Mouse (Mus musculus) intestine, postnatal 0 days (tissue): ENCODE measurements around the gene St3gal4. TPM values are rescaled to one million over a fixed set of nuclear protein-coding genes. Genes with fewer than 3 reads are reported as not detected.
A peak's percentile ranks its signal among the peaks of the same experiment; 100 is the strongest.

Experiments used
- ATAC-seq: fragments of 200-750 bp; cut with Nextera tagmentation; 2 replicates; pipeline ENCODE4 v1.8.0; 2017; ENCODE audit warnings: mild to moderate bottlenecking, moderate TSS enrichment, moderate library complexity
- H3K27ac ChIP-seq: fragments of 300-500 bp; sonication (generic); 2 replicates; pipeline ENCODE4 v1.5.1; 2014; ENCODE audit warnings: mild to moderate bottlenecking, low read depth, low read length, moderate library complexity
- H3K27me3 ChIP-seq: fragments of 300-500 bp; sonication (generic); replicated peaks from 2 replicates; pipeline ENCODE4 v1.6.1; 2014; ENCODE audit warnings: low read length, mixed read lengths; ENCODE audit not compliant: control insufficient read depth, insufficient read depth
- H3K36me3 ChIP-seq: fragments of 300-500 bp; sonication (generic); 2 replicates; pipeline ENCODE4 v1.6.1; 2014; ENCODE audit warnings: mild to moderate bottlenecking, moderate library complexity; ENCODE audit not compliant: control insufficient read depth, insufficient read depth
- H3K4me1 ChIP-seq: fragments of 300-500 bp; sonication (generic); replicated peaks from 2 replicates; pipeline ENCODE4 v1.6.1; 2014; ENCODE audit warnings: antibody characterized with exemption, low read length, mixed read lengths; ENCODE audit not compliant: control insufficient read depth, insufficient read depth
- H3K4me2 ChIP-seq: fragments of 300-500 bp; sonication (generic); replicated peaks from 2 replicates; pipeline ENCODE4 v1.6.1; 2014; ENCODE audit warnings: low read depth, mild to moderate bottlenecking, moderate library complexity
- H3K4me3 ChIP-seq: fragments of 300-500 bp; sonication (generic); 2 replicates; pipeline ENCODE4 v1.5.1; 2014; ENCODE audit warnings: low read depth, low read length
- H3K9ac ChIP-seq: fragments of 300-500 bp; sonication (generic); 2 replicates; pipeline ENCODE4 v1.6.1; 2014; ENCODE audit warnings: mild to moderate bottlenecking, low read depth, low read length
- H3K9me3 ChIP-seq: fragments of 300-500 bp; sonication (generic); 2 replicates; pipeline ENCODE4 v1.6.1; 2016; ENCODE audit warnings: mixed run types; ENCODE audit not compliant: control insufficient read depth
- CTCF ChIP-seq: sonication (generic); IDR thresholded peaks from 2 replicates; pipeline ENCODE4 v1.5.1; 2016; ENCODE audit warnings: low read depth, mild to moderate bottlenecking, control low read depth, antibody characterized with exemption, moderate library complexity
- WGBS: fragments of 180-500 bp; shearing (Covaris S2); extraction: QIAGEN DNeasy Blood & Tissue Kit; methylation state at CpG from one replicate; pipeline ENCODE4 v1.1.7; 2014; 5-methylcytosine and 5-hydroxymethylcytosine counted together
- polyA plus RNA-seq: library from polyadenylated mRNA; unstranded; fragments of >200 nt; fragmentation: Nextera tagmentation; extraction: Ambion mirVana; gene quantifications from 2 replicates; pipeline ENCODE4 v1.2.1, GENCODE M21; 2015

Gene St3gal4
- polyA plus RNA-seq, 1 experiment from 2014 or later: 242 TPM

- peak overlapping the region; percentile 90 for H3K27ac ChIP-seq
- 26% methylated on average over 2 of the region's 2 CpGs for WGBS
These were observed 13.6 kb downstream of the St3gal4 start for GRCm38 (mm10) chr9:35105438-35105837.

GRCm38 (mm10) chr9:35104711-35105110, 14.4 kb downstream of the St3gal4 start:
- ATAC-seq: no peak
- Histone ChIP-seq H3K4me1 (peaks cover 17% of the 10 kb centered on the region; the same call in 1 of the 2 replicates), H3K9ac (no peak overlapping the region), H3K9me3 (no peaks in the 10 kb centered on the region), H3K27me3 (no peaks in the 10 kb centered on the region), H3K4me2 (no peak overlapping the region), H3K27ac (peak overlapping the region; percentile 90), H3K4me3 (no peak overlapping the region), H3K36me3 (peaks cover 5% of the 10 kb centered on the region; the same call in 1 of the 2 replicates)
- TF ChIP-seq CTCF: no peak
- WGBS: 67% methylated on average over 4 of the region's 4 CpGs

More at GRCm38 (mm10) chr9:35105438-35105837, 13.6 kb downstream of the St3gal4 start:
- H3K27me3 ChIP-seq: no peaks in the 10 kb centered on the region
- no peak overlapping the region for H3K9ac ChIP-seq
- H3K36me3 ChIP-seq: peaks cover 5% of the 10 kb centered on the region; the same call in 1 of the 2 replicates
- peak; percentile 83 for ATAC-seq
- TF ChIP-seq CTCF: no peak
- H3K4me3 ChIP-seq: no peak overlapping the region
- peak overlapping the region; percentile 17; the same call in 1 of the 2 replicates for H3K4me2 ChIP-seq
- peaks cover 14% of the 10 kb centered on the region; the same call in 1 of the 2 replicates for H3K4me1 ChIP-seq
- H3K9me3 ChIP-seq: no peaks in the 10 kb centered on the region

GRCm38 (mm10) chr9:35098762-35099161, 20.3 kb downstream of the St3gal4 start:
- TF ChIP-seq CTCF: no peak
- peak; percentile 27; the same call in 1 of the 2 replicates for ATAC-seq
- Histone ChIP-seq H3K27ac (peak overlapping the region; percentile 75), H3K9me3 (no peaks in the 10 kb centered on the region), H3K4me3 (peak overlapping the region; percentile 24), H3K9ac (0 out of 2 replicates have a peak overlapping the region, but pooled peaks have one; percentile 35), H3K36me3 (peaks cover 5% of the 10 kb centered on the region; the same call in 1 of the 2 replicates), H3K4me2 (peak overlapping the region; percentile 57), H3K4me1 (0 out of 2 replicates have a peak, but pooled peaks cover 15% of the 10 kb centered on the region), H3K27me3 (no peaks in the 10 kb centered on the region)
- WGBS: 64% methylated on average over 4 of the region's 4 CpGs

- TF ChIP-seq CTCF: no peak
- H3K9me3 ChIP-seq: no peaks in the 10 kb centered on the region
- H3K4me1 ChIP-seq: 0 out of 2 replicates have a peak, but pooled peaks cover 18% of the 10 kb centered on the region
- WGBS: 56% methylated on average over 4 of the region's 4 CpGs
- no peaks in the 10 kb centered on the region for H3K27me3 ChIP-seq
- H3K36me3 ChIP-seq: peaks cover 5% of the 10 kb centered on the region; the same call in 1 of the 2 replicates
- H3K4me3 ChIP-seq: peak overlapping the region; percentile 24
- H3K4me2 ChIP-seq: peak overlapping the region; percentile 57
- peak overlapping the region; percentile 4; the same call in 1 of the 2 replicates for H3K9ac ChIP-seq
- ATAC-seq: no peak
- H3K27ac ChIP-seq: 0 out of 2 replicates have a peak overlapping the region, but pooled peaks have one; percentile 35
These were observed 21.2 kb downstream of the St3gal4 start for GRCm38 (mm10) chr9:35097901-35098300.

GRCm38 (mm10) chr9:35095726-35096125, 23.3 kb downstream of the St3gal4 start:
- no peaks in the 10 kb centered on the region for H3K27me3 ChIP-seq
- H3K9me3 ChIP-seq: no peaks in the 10 kb centered on the region
- ATAC-seq: no peak
- H3K4me2 ChIP-seq: peak overlapping the region; percentile 57
- 0 out of 2 replicates have a peak, but pooled peaks cover 18% of the 10 kb centered on the region for H3K4me1 ChIP-seq
- no peak for TF ChIP-seq CTCF
- H3K36me3 ChIP-seq: peaks cover 3% of the 10 kb centered on the region; the same call in 1 of the 2 replicates
- no peak overlapping the region for H3K9ac ChIP-seq
- 59% methylated on average over 1 of the region's 1 CpGs for WGBS
- H3K27ac ChIP-seq: peak overlapping the region; percentile 71
- H3K4me3 ChIP-seq: no peak overlapping the region

- Histone ChIP-seq H3K27ac (peak overlapping the region; percentile 71; the same call in 1 of the 2 replicates), H3K36me3 (no peaks in the 10 kb centered on the region), H3K4me2 (no peak overlapping the region), H3K27me3 (no peaks in the 10 kb centered on the region), H3K4me3 (no peak overlapping the region), H3K9ac (no peak overlapping the region), H3K4me1 (0 out of 2 replicates have a peak, but pooled peaks cover 12% of the 10 kb centered on the region), H3K9me3 (no peaks in the 10 kb centered on the region)
- no peak for TF ChIP-seq CTCF
- 38% methylated on average over 3 of the region's 3 CpGs for WGBS
- ATAC-seq: peak; percentile 74
These were observed 25.7 kb downstream of the St3gal4 start for GRCm38 (mm10) chr9:35093350-35093749.
